Mouse (Mus musculus): ENCODE results near the gene D17H6S53E. TPM values are rescaled to one million over a fixed set of nuclear protein-coding genes. Genes with fewer than 3 reads are reported as not detected.
"Not testable (repeated sequence)": the region's sequence is repeated elsewhere in the genome, so short reads cannot be mapped to it uniquely, and the experiment has no call there.

Gene D17H6S53E
- polyA plus RNA-seq, 1 experiment from 2014 or later: 6.9 TPM

GRCm38 (mm10) chr17:35115046-35116019 is 10.8 kb upstream of the D17H6S53E start, which contains the start of gene Ly6g5b:
TSS of gene Ly6g5b (minus strand) at chr17:35115428.
- 84% methylated on average over 8 of the region's 8 CpGs for WGBS
- Histone ChIP-seq H3K36me3 (replicated peaks; ENCODE audit: control insufficient read depth, insufficient read depth, low read depth, low read length) (peaks cover 15% of the 10 kb centered on the region), H3K4me1 (ENCODE audit: control insufficient read depth, insufficient read depth, low read length) (peaks cover 2% of the 10 kb centered on the region; the same call in 1 of the 2 replicates), H3K9me3 (replicated peaks; ENCODE audit: control insufficient read depth, low read length) (no peaks in the 10 kb centered on the region), H3K4me2 (ENCODE audit: low read depth, low read length) (no peak within 1 kb of the TSS), H3K4me3 (ENCODE audit: low read depth, low read length) (no peak within 1 kb of the TSS), H3K9ac (replicated peaks; ENCODE audit: low read length) (no peak within 1 kb of the TSS), H3K27ac (replicated peaks; ENCODE audit: low read depth, low read length) (no peak within 1 kb of the TSS), H3K27me3 (ENCODE audit: control insufficient read depth, insufficient read depth, low read length) (no peaks in the 10 kb centered on the region)
- DNase-seq (ENCODE audit: low spot score): peak; percentile 30
- ATAC-seq (replicated peaks; ENCODE audit: insufficient number of reproducible peaks, low FRiP score, low TSS enrichment, low read depth): no peak

- ATAC-seq (replicated peaks; ENCODE audit: insufficient number of reproducible peaks, low FRiP score, low TSS enrichment, low read depth) (no peak; the same call in 1 of the 2 replicates), DNase-seq (ENCODE audit: low spot score) (no peak)
- Histone ChIP-seq H3K9ac (replicated peaks; ENCODE audit: low read length) (peak overlapping the region; percentile 83), H3K4me1 (ENCODE audit: control insufficient read depth, insufficient read depth, low read length) (peaks cover 4% of the 10 kb centered on the region; the same call in 1 of the 2 replicates), H3K4me3 (ENCODE audit: low read depth, low read length) (peak overlapping the region; percentile 89), H3K36me3 (replicated peaks; ENCODE audit: control insufficient read depth, insufficient read depth, low read depth, low read length) (peaks cover 19% of the 10 kb centered on the region), H3K9me3 (replicated peaks; ENCODE audit: control insufficient read depth, low read length) (no peaks in the 10 kb centered on the region), H3K27ac (replicated peaks; ENCODE audit: low read depth, low read length) (no peak overlapping the region), H3K27me3 (ENCODE audit: control insufficient read depth, insufficient read depth, low read length) (no peaks in the 10 kb centered on the region), H3K4me2 (ENCODE audit: low read depth, low read length) (peak overlapping the region; percentile 92)
- 0% methylated on average over 33 of the region's 33 CpGs for WGBS
These were observed 5.4 kb upstream of the D17H6S53E start for GRCm38 (mm10) chr17:35120745-35121142.

GRCm38 (mm10) chr17:35121143-35121799 is 4.9 kb upstream of the D17H6S53E start, which contains the start of gene Gpank1:
TSS of gene Gpank1 (plus strand) at chr17:35121455.
- Histone ChIP-seq H3K4me2 (ENCODE audit: low read depth, low read length) (peak within 1 kb of the TSS; percentile 92), H3K27ac (replicated peaks; ENCODE audit: low read depth, low read length) (peak within 1 kb of the TSS; percentile 77), H3K36me3 (replicated peaks; ENCODE audit: control insufficient read depth, insufficient read depth, low read depth, low read length) (peaks cover 18% of the 10 kb centered on the region), H3K9ac (replicated peaks; ENCODE audit: low read length) (peak within 1 kb of the TSS; percentile 83), H3K9me3 (replicated peaks; ENCODE audit: control insufficient read depth, low read length) (no peaks in the 10 kb centered on the region), H3K27me3 (ENCODE audit: control insufficient read depth, insufficient read depth, low read length) (no peaks in the 10 kb centered on the region), H3K4me1 (ENCODE audit: control insufficient read depth, insufficient read depth, low read length) (peaks cover 4% of the 10 kb centered on the region; the same call in 1 of the 2 replicates), H3K4me3 (ENCODE audit: low read depth, low read length) (peak within 1 kb of the TSS; percentile 89)
- WGBS: under 1% methylated on average over 49 of the region's 50 CpGs
- DNase-seq (ENCODE audit: low spot score) (peak; percentile 99), ATAC-seq (replicated peaks; ENCODE audit: insufficient number of reproducible peaks, low FRiP score, low TSS enrichment, low read depth) (peak; percentile 94)

- DNase-seq (ENCODE audit: low spot score) (peak; percentile 76), ATAC-seq (replicated peaks; ENCODE audit: insufficient number of reproducible peaks, low FRiP score, low TSS enrichment, low read depth) (no peak)
- under 1% methylated on average over 19 of the region's 19 CpGs for WGBS
- H3K4me2 ChIP-seq (ENCODE audit: low read depth, low read length): peak within 1 kb of the TSS; percentile 92
- H3K27me3 ChIP-seq (ENCODE audit: control insufficient read depth, insufficient read depth, low read length): no peaks in the 10 kb centered on the region
- H3K9me3 ChIP-seq (replicated peaks; ENCODE audit: control insufficient read depth, low read length): no peaks in the 10 kb centered on the region
- peak within 1 kb of the TSS; percentile 89 for H3K4me3 ChIP-seq (ENCODE audit: low read depth, low read length)
- peaks cover 16% of the 10 kb centered on the region for H3K36me3 ChIP-seq (replicated peaks; ENCODE audit: control insufficient read depth, insufficient read depth, low read depth, low read length)
- H3K4me1 ChIP-seq (ENCODE audit: control insufficient read depth, insufficient read depth, low read length): peaks cover 4% of the 10 kb centered on the region; the same call in 1 of the 2 replicates
- peak within 1 kb of the TSS; percentile 83 for H3K9ac ChIP-seq (replicated peaks; ENCODE audit: low read length)
- H3K27ac ChIP-seq (replicated peaks; ENCODE audit: low read depth, low read length): peak within 1 kb of the TSS; percentile 77
These were observed 4.3 kb upstream of the D17H6S53E start, which contains the start of gene Csnk2b for GRCm38 (mm10) chr17:35121871-35122303. TSS of gene Csnk2b (minus strand) at chr17:35122053.

- not testable (repeated sequence) for H3K4me1 ChIP-seq (ENCODE audit: control insufficient read depth, insufficient read depth, low read length); H3K4me3 ChIP-seq (ENCODE audit: low read depth, low read length); H3K9me3 ChIP-seq (replicated peaks; ENCODE audit: control insufficient read depth, low read length); H3K27ac ChIP-seq (replicated peaks; ENCODE audit: low read depth, low read length); H3K9ac ChIP-seq (replicated peaks; ENCODE audit: low read length); H3K4me2 ChIP-seq (ENCODE audit: low read depth, low read length); H3K36me3 ChIP-seq (replicated peaks; ENCODE audit: control insufficient read depth, insufficient read depth, low read depth, low read length); H3K27me3 ChIP-seq (ENCODE audit: control insufficient read depth, insufficient read depth, low read length); DNase-seq (ENCODE audit: low spot score); ATAC-seq (replicated peaks; ENCODE audit: insufficient number of reproducible peaks, low FRiP score, low TSS enrichment, low read depth)
- WGBS: 90% methylated on average over 9 of the region's 9 CpGs
These were observed 2.9 kb upstream of the D17H6S53E start for GRCm38 (mm10) chr17:35123287-35123686.

GRCm38 (mm10) chr17:35124261-35124896 is 1.8 kb upstream of the D17H6S53E start:
- not testable (repeated sequence) for H3K9me3 ChIP-seq (replicated peaks; ENCODE audit: control insufficient read depth, low read length); H3K36me3 ChIP-seq (replicated peaks; ENCODE audit: control insufficient read depth, insufficient read depth, low read depth, low read length); DNase-seq (ENCODE audit: low spot score); H3K4me3 ChIP-seq (ENCODE audit: low read depth, low read length); H3K4me2 ChIP-seq (ENCODE audit: low read depth, low read length); H3K9ac ChIP-seq (replicated peaks; ENCODE audit: low read length); H3K4me1 ChIP-seq (ENCODE audit: control insufficient read depth, insufficient read depth, low read length); H3K27me3 ChIP-seq (ENCODE audit: control insufficient read depth, insufficient read depth, low read length); ATAC-seq (replicated peaks; ENCODE audit: insufficient number of reproducible peaks, low FRiP score, low TSS enrichment, low read depth); H3K27ac ChIP-seq (replicated peaks; ENCODE audit: low read depth, low read length)
- 89% methylated on average over 12 of the region's 12 CpGs for WGBS

GRCm38 (mm10) chr17:35125081-35125480 is 1.1 kb upstream of the D17H6S53E start:
- Histone ChIP-seq H3K36me3 (replicated peaks; ENCODE audit: control insufficient read depth, insufficient read depth, low read depth, low read length) (peaks cover 4% of the 10 kb centered on the region; the same call in 1 of the 2 replicates), H3K27me3 (ENCODE audit: control insufficient read depth, insufficient read depth, low read length) (no peaks in the 10 kb centered on the region), H3K9me3 (replicated peaks; ENCODE audit: control insufficient read depth, low read length) (no peaks in the 10 kb centered on the region), H3K27ac (replicated peaks; ENCODE audit: low read depth, low read length) (no peak overlapping the region), H3K4me3 (ENCODE audit: low read depth, low read length) (no peak overlapping the region), H3K4me2 (ENCODE audit: low read depth, low read length) (no peak overlapping the region), H3K4me1 (ENCODE audit: control insufficient read depth, insufficient read depth, low read length) (peaks cover 7% of the 10 kb centered on the region; the same call in 1 of the 2 replicates), H3K9ac (replicated peaks; ENCODE audit: low read length) (no peak overlapping the region)
- ATAC-seq (replicated peaks; ENCODE audit: insufficient number of reproducible peaks, low FRiP score, low TSS enrichment, low read depth) (no peak), DNase-seq (ENCODE audit: low spot score) (no peak)
- WGBS: 88% methylated on average over 1 of the region's 1 CpGs
